Mouse (Mus musculus): Measurements from ENCODE around the gene Myof. TPM values are rescaled to one million over a fixed set of nuclear protein-coding genes. Genes with fewer than 3 reads are reported as not detected.

Myof gene
- polyA plus RNA-seq, 1 experiment from 2014 or later = 467 TPM

DNA sequence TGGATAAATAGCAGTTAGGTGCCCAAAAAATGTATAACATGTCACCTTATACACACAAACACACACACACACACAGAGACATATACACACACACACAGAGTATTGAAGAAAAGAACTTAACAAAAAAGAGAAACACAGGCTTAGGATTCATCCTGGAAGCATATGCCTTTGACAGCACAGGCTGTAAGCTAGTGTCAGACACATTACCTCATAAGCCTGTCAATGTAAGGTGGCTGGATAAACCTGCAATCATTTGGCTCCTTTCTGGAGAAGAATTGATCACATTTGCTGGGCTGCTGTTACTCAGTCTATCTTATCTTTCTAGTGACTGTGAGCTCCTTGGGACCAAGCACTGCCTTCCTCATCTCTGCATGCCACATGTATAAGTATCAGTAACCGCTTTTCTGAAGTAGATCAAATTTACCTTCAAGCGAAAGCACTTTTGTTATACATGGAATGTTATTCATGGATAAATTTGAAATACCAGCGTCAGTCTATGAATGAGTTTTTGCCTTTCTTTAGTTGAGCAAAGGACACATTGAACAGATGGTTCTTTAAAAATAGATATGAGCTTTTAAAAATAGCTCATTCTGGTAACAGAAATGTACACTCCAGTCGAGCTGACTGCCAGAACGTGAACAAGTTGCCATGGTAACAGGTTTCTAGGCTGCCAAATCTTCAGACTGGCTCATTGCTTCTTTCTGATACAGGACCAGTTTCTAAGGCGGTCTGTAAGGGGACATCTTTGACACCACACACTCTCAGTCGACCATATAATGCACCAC, 51.8 kb downstream of the Myof start:
- TF ChIP-seq CTCF (IDR thresholded peaks at IDR 0.05) = no peak
- in situ Hi-C loops (cut with MboI; ENCODE audit: low pct_unique_long_range_greater_than_20kb) = no loop called here
- CTCF ChIA-PET = interaction anchor here (1.0 to 2.0 kb wide), 5 partner anchors 9 to 61 kb away, joined by 3 to 5 read pairs (median 4); no protein-coding TSS in a partner anchor
- no peak for ATAC-seq
- DNase-seq (ENCODE audit: low read depth, low spot score) = no peak
- POLR2A ChIA-PET = no interaction called here
- no peaks in the 10 kb centered on the region for H3K27me3 ChIP-seq

DNA sequence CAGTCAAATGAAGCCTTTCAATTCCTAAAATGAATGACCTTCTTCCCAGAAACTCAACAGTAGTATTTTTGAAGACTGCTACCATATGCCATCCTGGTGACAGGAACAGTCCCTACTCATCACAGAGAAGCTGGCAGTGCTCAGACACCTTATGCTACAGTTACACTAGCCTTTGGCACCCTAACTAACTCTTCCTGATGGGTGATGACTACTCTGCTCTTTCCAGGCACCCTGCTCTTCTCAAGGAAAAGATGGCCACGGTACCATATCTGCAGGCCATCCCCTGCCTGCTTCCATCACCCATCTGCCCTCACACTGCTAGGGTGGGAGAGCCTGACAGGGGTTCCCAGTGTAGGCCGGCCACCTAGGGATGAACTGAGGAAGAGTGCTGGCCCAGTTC, 53.4 kb downstream of the Myof start:
- in situ Hi-C loops (cut with MboI; ENCODE audit: low pct_unique_long_range_greater_than_20kb) = no loop called here
- ChIA-PET POLR2A (no interaction called here), CTCF (no interaction called here)
- no peak for DNase-seq (ENCODE audit: low read depth, low spot score)
- H3K27me3 ChIP-seq = no peaks in the 10 kb centered on the region
- no peak for ATAC-seq
- TF ChIP-seq CTCF (IDR thresholded peaks at IDR 0.05) = no peak

DNA sequence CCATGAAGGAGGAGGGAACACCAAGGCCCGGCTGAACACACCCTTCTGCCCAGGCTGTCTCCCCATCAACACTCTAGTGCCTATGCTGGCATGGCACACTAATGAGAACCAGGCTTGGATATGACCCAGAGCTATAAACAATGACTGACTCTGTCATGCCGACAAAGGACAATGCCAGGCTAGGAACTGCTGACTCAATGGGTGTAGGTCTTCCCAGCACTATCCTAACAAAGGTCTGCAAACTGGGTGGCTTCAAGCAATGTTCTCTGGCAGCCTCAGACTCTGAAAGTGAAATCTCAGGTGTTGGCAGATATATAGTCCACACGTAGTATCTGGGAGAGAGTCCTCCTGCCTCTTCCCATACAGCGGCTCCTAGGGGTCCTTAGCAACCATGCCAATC, 55.2 kb downstream of the Myof start:
- ChIA-PET CTCF (no interaction called here), POLR2A (no interaction called here)
- ATAC-seq = no peak
- no peaks in the 10 kb centered on the region for H3K27me3 ChIP-seq
- in situ Hi-C loops (cut with MboI; ENCODE audit: low pct_unique_long_range_greater_than_20kb) = no loop called here
- no peak for TF ChIP-seq CTCF (IDR thresholded peaks at IDR 0.05)
- DNase-seq (ENCODE audit: low read depth, low spot score) = no peak

- no peak for ATAC-seq
- CTCF ChIA-PET = interaction anchor here (1.1 to 2.4 kb wide), 2 partner anchors 9 to 31 kb away, joined by 3 to 8 read pairs; no protein-coding TSS in a partner anchor
Observed at GRCm38 (mm10) chr19:37985730-37986129, 57.6 kb downstream of the Myof start.

GRCm38 (mm10) chr19:37975951-37976350, 67.4 kb downstream of the Myof start:
- H3K27me3 ChIP-seq = no peaks in the 10 kb centered on the region
- ChIA-PET POLR2A (interaction anchor here (0.5 kb wide), 1 partner anchor 1048 kb away, joined by 3 read pairs; no protein-coding TSS in a partner anchor), CTCF (interaction anchor here (1.5 kb wide), 1 partner anchor 21 kb away, joined by 4 read pairs; no protein-coding TSS in a partner anchor)
- ATAC-seq = no peak
- no peak for DNase-seq (ENCODE audit: low read depth, low spot score)
- no peak for TF ChIP-seq CTCF (IDR thresholded peaks at IDR 0.05)
- in situ Hi-C loops (cut with MboI; ENCODE audit: low pct_unique_long_range_greater_than_20kb) = no loop called here

More at GRCm38 (mm10) chr19:37985730-37986129, 57.6 kb downstream of the Myof start:
- no peaks in the 10 kb centered on the region for H3K27me3 ChIP-seq
- TF ChIP-seq CTCF (IDR thresholded peaks at IDR 0.05) = no peak
- in situ Hi-C loops (cut with MboI; ENCODE audit: low pct_unique_long_range_greater_than_20kb) = no loop called here
- POLR2A ChIA-PET = interaction anchor here (1.1 kb wide), 1 partner anchor 27 kb away, joined by 3 read pairs; no protein-coding TSS in a partner anchor
- DNase-seq (ENCODE audit: low read depth, low spot score) = no peak

DNA sequence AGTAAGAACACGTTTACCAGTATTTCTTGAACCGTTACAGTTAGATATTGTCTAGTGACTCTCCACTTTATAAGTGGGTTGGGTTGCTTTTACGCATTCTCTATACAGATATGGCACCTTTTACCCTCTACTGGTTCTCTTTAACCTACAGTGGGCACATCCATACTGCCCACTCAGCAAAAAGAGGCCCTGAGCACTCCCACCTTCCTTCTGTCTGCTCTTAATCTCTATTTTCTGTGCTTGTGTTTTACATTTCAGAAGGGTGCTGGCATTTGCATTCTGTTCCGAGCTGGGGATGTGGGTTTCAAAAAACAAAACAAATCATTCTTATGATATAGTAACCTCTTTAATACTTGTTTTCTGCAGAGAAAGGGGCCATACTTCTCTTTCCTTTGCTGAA, 72.8 kb downstream of the Myof start:
- in situ Hi-C loops (cut with MboI; ENCODE audit: low pct_unique_long_range_greater_than_20kb) = no loop called here
- no peak for TF ChIP-seq CTCF (IDR thresholded peaks at IDR 0.05)
- ATAC-seq = no peak
- POLR2A ChIA-PET = interaction anchor here (0.6 kb wide), 1 partner anchor 81 kb away, joined by 3 read pairs; no protein-coding TSS in a partner anchor
- no peak for DNase-seq (ENCODE audit: low read depth, low spot score)
- H3K27me3 ChIP-seq = no peaks in the 10 kb centered on the region
- CTCF ChIA-PET = interaction anchor here (1.1 kb wide), 2 partner anchors 8 to 58 kb away, joined by 3 read pairs; no protein-coding TSS in a partner anchor

GRCm38 (mm10) chr19:37970004-37970403, 73.4 kb downstream of the Myof start:
- peak; percentile 57 for DNase-seq (ENCODE audit: low read depth, low spot score)
- no peak for ATAC-seq
- no peak for TF ChIP-seq CTCF (IDR thresholded peaks at IDR 0.05)
- POLR2A ChIA-PET = interaction anchor here (0.6 to 0.8 kb wide), 2 partner anchors 11 to 83 kb away, joined by 3 to 4 read pairs; no protein-coding TSS in a partner anchor
- in situ Hi-C loops (cut with MboI; ENCODE audit: low pct_unique_long_range_greater_than_20kb) = no loop called here
- no peaks in the 10 kb centered on the region for H3K27me3 ChIP-seq
- CTCF ChIA-PET = interaction anchor here (0.7 to 1.1 kb wide), 2 partner anchors 11 to 59 kb away, joined by 3 to 4 read pairs; no protein-coding TSS in a partner anchor

DNA sequence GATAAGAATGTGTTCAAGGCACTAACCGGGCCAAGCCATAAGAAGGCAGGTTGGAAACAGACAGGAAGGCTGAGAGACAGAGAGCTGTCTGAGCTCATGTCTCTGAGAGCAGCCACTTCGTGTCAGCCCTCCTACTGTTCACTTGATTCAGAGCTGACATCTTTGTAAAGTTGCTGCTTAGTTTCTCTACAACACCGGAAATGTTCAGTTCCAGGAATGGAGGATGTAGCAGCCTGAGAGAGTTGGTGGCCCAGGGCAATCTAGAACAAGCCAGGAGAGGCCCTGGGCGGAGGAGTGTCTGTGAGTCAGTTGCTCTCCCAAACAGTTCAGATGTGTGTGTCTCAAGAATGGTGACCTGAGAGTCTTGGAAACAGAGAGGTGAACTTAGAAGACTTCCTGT, 77.5 kb downstream of the Myof start:
- DNase-seq (ENCODE audit: low read depth, low spot score) (no peak), ATAC-seq (no peak)
- in situ Hi-C loops (cut with MboI; ENCODE audit: low pct_unique_long_range_greater_than_20kb) = no loop called here
- ChIA-PET POLR2A (no interaction called here), CTCF (interaction anchor here (0.8 to 1.3 kb wide), 3 partner anchors 13 to 43 kb away, joined by 3 read pairs; no protein-coding TSS in a partner anchor)
- no peaks in the 10 kb centered on the region for H3K27me3 ChIP-seq
- TF ChIP-seq CTCF (IDR thresholded peaks at IDR 0.05) = no peak

GRCm38 (mm10) chr19:37963421-37963820, 80.0 kb downstream of the Myof start:
- in situ Hi-C loops (cut with MboI; ENCODE audit: low pct_unique_long_range_greater_than_20kb) = no loop called here
- ATAC-seq (no peak), DNase-seq (ENCODE audit: low read depth, low spot score) (no peak)
- no peaks in the 10 kb centered on the region for H3K27me3 ChIP-seq
- no peak for TF ChIP-seq CTCF (IDR thresholded peaks at IDR 0.05)
- ChIA-PET POLR2A (no interaction called here), CTCF (interaction anchor here (1.5 to 1.8 kb wide), 2 partner anchors 9 to 28 kb away, joined by 3 to 4 read pairs; no protein-coding TSS in a partner anchor)

DNA sequence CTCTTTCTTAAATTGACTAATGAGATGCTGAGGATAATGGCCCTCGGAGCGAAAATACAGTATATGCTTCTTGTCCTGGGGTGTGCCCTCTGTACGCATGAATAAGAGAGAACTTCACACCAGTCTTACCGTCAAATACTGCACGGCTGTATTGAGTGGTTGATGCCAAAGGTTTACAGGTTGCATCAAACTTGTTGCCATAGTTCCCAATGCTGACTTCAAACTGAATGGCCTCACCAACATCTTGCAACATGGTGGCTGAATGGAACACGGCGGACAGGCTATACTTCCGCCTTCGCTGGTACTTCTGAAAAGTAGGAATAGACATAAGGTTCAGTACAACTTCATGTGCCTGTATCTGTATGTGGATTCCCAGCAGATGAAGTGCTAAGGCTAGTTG, 82.6 kb downstream of the Myof start:
- in situ Hi-C loops (cut with MboI; ENCODE audit: low pct_unique_long_range_greater_than_20kb) = no loop called here
- H3K27me3 ChIP-seq = no peaks in the 10 kb centered on the region
- TF ChIP-seq CTCF (IDR thresholded peaks at IDR 0.05) = no peak
- ChIA-PET POLR2A (interaction anchor here (1.5 kb wide), 1 partner anchor 21 kb away, joined by 3 read pairs; no protein-coding TSS in a partner anchor), CTCF (no interaction called here)
- ATAC-seq (no peak), DNase-seq (ENCODE audit: low read depth, low spot score) (no peak)
